Mouse (Mus musculus) lung, postnatal 4 days (tissue): ENCODE measurements around the gene Cfap126.

Source experiments
- DNase-seq, 2 experiments: peaks; one replicate each; pipeline ENCODE4 v3.0.0; 2021

The Cfap126 gene

DNA sequence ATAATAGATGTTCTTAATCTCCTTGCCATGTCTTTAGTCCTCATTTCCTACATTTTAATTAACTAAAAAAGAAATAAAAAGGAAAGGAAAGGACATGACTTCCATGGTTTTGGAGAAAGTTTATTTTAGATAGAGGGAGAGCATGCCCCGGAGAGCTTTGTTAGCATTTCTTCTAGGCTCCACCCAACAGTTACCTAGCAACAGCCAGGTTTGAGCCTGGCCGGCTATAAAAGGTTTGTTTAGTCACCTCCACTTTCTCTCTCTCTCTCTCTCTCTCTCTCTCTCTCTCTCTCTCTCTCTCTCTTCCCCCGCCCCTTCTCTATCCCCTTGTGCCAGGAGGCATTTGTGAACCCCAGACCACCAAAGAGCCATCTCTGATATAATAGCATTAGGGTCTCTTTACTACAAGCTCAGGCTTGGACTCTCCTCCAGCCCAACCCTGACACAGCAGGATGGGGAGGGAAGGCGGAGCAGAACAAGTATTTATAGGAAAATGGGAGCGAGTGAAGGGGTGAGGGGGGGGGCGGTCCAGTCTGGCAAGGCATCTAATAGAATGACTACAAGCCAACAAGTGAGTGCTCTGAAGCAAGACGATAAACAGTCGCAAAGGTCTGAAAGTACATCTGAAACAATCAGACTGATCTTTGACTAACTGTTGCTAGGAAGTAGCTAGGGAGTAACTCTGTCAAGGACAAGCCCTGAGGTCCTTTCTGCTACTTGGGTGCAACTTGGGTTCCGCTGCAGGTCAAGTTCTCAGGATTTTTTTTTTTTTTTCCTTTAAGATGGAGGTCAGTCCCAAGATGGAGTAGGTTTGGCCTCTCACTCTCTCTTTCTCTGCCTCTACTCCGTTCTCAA is 17.4 kb upstream of the Cfap126 start:
- no peak for DNase-seq

DNA sequence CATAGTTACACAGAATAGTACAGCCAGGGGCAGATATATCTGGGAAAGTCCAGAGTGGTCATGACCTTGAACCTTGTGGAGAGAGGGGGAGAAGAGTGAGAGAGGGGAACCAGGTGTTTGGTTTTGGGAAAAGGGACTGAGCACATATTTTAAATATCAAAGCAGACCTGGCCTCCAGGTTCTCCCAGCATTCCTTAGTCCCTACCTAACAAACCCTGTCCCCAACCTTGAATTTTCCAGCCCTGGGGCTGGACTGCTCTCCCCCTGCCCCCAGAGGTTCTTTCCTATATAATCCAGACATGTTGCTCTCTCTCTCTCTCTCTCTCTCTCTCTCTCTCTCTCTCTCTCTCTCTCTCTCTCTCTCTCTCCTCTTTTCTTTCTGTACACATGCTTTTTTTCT is 16.6 kb upstream of the Cfap126 start:
- no peak for DNase-seq

DNA sequence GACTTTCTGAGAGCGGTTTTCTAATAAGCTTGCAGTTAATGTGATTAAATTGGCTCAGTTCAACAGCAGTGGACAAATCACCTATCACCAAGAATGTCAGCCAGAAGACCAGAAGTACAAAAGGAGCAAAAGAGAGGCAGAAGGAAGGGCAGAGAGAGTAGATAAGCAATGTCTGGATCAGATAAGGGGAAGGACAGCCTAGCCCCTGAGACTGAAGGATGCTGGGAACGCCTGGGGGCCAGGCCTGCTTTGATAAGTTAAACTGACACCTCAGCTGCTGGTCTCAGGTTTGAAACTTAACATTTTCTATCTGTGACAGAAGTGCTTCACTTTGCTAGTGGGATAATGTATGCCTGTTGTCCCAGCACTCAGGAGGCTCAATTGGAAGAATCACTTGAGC is 16.1 kb upstream of the Cfap126 start:
- no peak for DNase-seq

DNA sequence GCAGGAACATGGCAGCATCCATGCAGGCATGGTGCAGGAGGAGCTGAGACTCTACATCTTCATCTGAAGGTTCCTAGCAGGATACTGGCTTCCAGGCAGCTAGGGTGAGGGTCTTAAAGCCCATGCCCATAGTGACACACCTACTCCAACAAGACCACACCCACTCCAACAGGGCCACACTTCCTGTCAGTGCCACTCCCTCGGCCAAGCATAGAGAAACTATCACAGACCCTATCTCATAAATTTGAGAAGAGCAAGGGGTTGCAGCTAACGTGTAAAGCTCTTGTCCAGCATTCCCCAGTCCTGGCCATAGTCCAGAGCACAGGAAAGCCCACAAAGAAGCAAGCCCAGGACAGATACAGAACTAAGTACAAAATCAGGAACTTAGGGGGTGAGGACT is 12.7 kb upstream of the Cfap126 start:
- DNase-seq, result no peak

DNA sequence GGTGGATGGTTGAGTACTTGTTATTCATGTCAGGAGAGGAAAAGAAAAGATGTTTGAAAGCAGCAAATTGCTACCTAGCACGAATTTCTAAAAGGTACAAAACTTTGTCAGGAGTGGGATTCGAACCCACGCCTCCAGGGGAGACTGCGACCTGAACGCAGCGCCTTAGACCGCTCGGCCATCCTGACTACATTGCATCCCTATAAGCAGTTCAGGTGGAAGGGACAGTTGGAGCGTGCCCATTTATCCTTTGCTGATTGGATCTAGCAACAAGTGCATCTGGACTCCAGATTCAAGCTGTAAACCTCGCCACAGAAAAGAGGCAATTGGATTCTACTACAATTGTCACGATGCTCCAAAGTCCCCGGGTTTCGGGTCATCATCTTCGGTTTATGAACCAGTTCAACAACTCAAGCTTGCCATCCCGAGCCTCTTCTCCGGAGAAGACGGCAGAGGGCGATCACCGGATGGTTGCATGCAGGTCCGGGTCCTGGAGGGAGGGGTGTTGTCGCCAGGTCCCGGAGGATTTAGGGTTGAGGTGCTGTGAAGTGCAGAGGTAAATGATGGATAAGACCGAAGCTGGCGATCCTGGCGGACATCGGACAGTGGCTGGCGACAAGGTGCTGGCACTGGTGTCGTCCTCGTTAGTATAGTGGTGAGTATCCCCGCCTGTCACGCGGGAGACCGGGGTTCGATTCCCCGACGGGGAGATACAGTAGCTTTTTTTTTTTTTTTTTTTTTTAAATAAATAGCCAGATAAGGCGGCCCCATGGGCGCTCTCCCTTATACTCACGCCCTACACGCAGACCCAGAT is 11.8 kb upstream of the Cfap126 start:
- DNase-seq, result peak; percentile 85 to 88

DNA sequence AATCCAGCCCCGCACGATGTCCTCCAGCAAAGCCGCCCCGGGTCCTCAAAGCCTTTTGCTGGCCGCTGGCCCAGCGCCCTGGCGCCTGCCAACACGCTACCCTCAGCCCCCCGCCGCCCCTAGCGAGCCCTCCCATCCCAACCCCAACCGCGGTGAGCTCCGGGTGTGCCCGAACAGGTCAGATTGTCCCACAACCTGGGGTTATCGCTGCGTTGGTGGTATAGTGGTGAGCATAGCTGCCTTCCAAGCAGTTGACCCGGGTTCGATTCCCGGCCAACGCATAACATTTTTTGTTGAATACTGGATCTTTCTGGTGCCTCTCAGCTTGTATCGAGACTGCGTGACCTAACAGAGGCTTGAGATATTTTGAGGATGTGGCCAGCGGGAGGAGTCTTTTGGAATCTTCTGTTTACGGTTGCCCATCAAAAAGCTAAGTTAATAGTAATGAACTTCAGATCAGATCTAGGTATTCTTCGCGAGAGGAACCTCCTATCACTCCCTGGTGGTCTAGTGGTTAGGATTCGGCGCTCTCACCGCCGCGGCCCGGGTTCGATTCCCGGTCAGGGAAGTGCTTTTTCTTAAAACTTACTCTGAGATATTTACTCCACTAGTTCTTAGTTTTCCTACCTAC is 11.1 kb upstream of the Cfap126 start:
- DNase-seq, result peak; percentile 78 to 86

DNA sequence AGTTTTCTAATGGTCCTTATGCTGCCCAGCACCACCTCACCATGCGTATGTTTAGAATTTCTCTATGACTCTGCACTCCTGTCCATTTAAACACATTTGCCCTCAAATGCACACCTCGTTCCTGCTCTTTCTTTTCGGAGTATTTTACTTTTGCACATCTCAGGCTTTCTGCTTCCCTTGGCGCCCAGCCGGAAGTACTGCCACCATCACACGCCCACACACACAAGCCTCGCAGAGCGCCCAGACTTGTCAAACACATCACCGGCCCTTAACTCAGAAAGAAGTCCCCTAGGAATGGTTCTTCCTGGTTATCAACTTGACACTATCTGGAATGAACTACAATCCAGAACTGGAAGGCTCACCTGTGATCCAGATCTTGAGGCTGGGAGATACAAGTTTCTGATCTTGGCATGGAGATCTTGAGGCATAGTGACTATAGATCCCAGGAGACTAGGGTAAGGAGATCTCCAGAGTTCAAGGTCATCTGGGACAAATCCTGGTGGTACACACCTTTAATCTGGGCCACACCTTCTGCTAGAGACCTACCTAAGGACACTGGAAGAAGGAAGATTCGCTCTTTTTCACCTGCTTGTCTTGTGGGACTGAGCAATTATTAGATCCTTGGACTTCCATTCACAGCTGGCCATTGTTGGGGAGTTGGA is 10.4 kb upstream of the Cfap126 start:
- DNase-seq, result no peak

DNA sequence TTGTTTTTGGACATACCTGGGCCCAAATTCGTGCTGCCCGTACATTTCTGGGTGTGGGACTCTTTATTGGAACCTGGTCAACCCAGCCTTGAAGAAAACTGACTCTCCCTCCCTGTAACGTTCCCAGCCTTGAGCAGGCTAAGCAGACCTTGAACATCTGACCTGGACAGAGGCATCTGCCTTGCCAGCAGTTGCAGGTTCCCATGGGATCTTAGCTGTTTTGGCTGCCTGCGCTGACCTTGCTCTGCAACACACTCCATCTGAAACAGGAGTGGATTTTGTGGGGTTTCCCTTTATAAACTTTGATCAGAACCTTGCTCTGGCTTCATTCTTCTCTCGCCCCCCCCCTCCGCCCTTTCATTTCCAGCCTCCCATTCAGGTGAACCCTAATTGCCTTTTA is 8.5 kb upstream of the Cfap126 start:
- no peak for DNase-seq

DNA sequence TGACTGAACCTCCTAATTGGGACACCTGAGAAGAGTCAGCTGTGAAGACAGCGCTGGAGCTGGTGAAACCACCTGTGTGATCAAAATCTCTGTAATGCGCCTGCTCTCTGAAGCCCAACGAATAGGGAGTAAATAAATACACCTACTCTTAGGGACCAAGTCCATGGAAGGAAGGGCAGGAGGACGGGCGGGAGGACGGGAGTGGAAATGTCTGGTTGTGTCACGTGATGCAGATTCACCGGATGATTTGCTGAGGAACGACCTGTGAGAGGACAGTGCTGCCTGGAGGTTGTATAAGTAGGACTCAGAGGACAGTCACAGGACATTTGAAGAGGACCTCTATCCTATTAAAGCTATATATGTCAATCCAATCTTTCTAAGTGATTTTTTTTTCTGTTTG is 4.1 kb upstream of the Cfap126 start:
- DNase-seq, result no peak

DNA sequence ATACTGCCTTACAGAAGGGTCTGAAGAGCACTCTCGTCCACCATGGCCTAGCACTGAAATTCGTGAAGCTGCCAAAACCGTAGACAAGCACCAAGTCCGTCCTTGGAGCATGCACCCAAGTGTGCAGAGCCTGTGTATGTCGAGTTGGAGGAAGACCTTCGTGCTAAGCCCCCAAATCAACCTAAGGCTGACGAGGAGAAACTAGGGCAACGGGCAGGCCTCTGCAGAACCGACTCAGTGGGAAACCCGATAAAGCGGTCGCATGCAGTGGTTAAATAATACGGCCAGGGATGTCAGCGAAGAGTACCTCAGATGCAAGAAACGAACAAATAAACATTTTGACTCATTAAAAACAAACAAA is 3.1 kb upstream of the Cfap126 start:
- no peak for DNase-seq

DNA sequence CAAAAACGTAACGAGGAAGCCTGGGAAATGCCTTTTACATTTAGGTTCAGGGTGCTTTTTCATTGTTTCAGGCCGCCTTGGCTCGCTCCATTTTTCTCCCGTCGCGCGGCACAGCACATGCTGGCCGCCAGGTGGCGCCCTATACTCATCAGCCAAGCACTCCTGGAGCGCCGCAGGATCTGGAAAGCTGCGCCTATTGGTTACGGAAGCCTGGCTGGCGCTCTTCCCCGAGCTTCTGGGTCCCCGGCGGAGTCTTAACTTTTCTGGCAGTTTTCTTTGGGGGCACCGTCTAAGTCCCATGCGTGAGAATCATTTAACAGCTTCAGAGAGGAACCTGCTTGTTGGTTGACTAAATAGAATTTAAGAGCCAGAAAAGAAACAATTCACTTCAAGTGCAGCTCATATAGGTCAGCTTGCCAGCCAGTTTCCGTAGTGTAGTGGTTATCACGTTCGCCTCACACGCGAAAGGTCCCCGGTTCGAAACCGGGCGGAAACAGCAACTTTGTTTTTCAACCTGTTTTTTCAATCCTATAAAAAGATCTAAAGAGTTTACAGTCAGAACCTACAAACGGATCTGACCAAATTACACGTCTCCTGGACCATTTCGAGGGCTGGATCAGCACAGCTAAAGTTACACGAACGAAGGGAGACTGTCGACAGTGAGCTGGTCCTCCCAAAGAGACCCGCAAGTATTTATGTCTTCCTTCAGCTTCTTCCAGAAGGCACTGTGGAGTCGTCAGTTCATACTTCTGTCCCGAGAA is 2.5 kb upstream of the Cfap126 start:
- peak; percentile 94 for DNase-seq

DNA sequence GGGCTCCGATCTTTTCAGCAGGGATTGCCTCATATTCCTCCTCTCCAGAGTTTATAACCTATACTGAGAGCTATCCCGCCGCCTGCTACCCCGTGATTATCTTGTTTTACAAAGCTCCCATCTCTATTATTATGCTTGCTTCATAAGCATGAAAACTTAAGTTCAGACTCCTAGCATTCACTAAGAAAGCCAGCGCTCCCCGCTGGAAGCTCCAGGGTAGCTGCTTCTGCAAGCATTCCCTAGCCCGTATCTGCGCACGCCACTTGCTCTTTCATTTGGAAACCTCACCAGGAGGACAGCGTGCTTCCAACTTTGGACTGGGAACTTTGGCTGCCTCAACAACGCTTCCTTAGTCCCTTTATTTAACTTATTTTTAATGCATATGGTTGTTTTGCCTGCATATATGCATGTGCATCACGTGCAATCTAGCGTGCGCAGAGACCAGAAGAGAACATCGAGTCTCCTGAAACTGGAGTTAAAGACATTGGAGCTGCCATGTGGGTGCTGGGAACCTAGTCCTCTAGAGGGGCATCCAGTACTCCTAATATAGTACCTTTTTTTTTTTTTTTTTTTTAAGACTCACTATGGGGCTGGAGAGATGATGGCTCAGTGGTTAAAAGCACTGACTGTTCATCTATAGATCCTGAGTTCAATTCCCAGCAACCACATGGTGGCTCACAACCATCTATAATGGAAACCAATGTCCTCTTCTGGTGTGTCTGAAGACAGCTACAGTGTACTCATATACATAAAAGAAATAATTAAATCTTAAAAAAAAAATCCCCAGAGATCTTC is 1.7 kb upstream of the Cfap126 start:
- peak; percentile 61 to 65 for DNase-seq

DNA sequence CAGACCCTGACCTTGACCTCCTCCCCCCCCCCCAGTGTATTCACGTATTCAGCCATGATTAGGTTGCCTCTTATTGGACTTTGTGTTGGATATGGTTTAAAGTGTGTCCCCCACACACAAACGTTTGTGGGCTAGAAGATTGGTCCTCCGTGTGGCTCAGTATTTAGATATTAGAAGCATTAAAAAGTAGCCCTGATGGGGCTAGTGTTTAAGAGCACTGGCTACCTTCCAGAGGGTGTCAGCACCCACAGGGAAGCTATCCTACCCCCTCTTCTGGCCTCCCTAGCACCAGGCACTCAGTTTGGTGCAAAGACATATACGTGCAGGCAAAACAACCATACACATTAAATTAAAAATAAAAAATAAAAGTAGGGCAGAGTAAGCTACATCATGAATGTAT is 732 bp upstream of the Cfap126 start:
- DNase-seq, result no peak

DNA sequence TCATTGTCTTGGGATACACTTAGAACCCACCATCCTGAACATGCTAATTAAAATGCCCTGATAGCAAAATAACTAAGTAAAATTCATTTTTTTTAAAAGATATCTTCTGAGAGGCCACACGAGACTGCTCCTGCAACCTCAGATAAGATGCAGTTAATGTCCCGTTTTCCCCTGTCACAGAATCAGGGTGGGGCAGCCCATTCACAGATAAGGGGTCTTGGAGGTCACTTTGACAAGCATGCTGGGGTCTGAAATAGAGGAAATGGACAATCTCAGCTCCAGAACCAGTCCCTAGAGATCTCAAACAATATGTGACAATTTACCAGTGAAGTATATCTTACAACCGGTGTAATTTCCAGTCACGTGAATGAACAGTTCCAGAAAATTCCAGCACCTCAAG is 2.6 kb downstream of the Cfap126 start:
- no peak for DNase-seq

DNA sequence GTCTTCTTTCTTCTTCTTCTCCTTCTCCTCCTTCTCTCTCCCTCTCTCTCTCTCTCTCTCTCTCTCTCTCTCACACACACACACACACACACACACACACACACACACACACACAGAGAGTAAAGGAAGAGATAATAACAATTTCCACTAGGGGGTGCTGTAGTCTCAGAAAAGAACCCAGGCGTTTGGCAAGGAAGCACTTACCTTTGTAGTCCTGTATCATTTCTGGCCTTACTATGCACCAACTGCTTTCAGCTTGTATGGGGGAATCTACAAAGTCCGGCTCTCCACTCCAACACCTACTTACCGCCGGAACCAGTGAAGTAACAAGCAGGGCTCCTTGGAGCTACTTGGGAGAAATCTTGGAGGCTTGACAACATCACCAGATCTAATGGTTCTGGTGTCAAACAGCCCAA is 4.6 kb downstream of the Cfap126 start:
- DNase-seq, result peak; percentile 53 to 69

DNA sequence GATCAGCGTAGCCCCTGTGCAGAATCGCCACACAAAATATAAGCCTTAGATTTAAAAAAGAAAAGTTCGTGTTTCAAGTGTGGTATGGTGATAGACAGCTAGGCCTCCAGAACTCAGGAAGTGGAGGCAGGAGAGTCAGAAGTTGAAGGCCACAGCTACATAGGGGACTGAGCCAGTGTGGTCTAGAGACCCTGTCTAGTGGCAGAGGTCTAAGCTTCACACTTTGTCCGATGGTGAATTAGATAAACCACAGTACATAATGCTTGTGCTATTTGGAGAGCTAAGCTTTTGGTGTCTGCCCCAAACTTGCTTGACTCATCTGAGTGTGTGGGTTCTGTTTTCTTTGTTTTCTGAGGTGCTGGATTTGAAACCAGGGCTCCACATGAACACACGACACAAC is 5.3 kb downstream of the Cfap126 start:
- no peak for DNase-seq

DNA sequence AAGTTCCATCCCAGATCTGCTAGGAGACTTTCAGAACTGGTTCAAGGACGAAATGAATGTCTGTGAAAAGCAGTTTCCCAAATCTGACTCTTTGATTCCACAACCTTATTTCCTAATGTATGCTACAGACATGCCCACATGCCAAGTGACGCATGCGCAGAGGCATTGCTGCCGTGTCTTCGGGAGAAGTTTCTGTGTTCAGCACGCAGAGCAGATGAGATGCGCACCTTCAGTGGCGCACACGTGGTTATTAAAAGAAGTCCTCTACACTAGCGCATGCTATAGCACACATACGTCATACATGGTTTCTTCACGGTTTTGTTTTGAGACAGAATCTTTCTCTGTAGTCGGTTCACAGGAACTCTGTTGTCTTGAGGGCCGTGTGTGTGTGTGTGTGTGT is 5.7 kb downstream of the Cfap126 start:
- no peak for DNase-seq

DNA sequence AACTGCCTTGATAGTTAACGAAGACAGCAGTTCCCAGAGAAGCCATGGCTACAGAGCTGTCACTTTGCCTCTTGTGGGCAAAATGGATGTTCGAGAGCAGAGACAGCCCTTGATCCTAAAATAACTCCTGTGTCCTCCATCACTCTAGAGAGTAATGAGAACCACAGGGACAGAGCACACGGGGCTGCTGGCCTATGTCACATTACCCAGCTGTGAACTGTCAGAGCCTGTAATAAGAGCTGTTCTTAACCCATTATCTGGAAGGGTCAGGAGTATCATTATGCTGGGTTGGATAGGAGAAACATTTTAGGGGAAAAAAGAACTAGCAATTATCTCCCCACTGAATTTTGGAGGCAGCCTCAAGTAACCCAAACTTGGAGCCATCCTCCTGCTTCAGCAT is 7.2 kb downstream of the Cfap126 start:
- DNase-seq, result no peak

DNA sequence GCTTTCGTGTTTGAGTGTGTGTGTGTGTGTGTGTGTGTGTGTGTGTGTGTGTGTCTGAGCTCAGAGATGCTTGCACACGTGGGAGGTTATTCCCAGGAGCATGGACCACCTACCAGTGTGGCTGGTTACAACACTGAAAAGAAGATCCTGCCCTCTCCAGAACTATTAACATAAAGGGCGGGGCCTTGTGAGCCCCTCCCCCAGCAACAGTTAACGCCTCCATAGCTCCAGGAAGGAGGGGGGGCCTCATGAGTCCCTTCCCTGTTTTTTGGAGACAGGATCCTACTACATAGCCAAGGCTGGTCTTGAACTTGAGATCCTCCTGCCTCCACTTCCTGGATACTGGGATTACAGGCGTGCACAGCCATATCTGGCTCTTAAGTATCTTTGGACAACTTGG is 8.1 kb downstream of the Cfap126 start:
- no peak for DNase-seq

DNA sequence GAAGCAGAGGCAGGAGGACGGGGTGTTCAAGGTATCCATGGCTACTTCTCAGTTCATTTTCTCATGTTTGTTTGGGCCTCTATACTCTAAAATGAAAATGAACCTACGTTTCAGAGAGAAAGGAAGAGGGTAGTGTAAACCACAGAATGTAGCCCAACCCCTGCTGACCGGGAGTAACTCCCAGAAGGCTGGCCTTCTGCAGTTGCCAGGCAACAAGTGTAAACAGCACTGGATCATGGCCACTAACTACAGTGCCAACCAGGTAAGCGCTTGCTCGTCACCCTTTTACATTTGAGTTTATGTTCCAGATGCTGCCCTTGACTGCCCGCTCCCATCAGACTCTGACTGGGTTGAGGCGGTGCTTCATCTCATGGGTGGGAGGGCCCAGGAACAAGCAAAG is 9.2 kb downstream of the Cfap126 start:
- peak; percentile 32 to 37 for DNase-seq

DNA sequence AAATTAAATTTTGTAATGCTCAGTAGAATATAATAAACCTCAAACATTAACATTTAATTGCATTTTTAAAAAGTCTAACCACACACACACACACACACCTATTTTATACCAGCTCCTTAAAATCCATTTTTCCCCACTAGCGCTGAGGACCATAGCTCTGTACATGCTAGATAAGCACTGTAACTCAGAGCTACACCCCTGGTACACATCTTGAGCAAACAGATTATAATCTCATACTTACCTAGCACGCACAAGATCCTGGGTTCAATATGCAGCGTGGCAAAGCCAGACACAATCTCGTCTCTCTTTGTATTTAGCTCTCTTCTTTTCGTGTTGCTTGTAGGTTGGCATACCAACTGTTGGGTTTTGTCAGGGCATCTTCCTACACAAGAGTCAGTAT is 10.7 kb downstream of the Cfap126 start:
- DNase-seq, result no peak

DNA sequence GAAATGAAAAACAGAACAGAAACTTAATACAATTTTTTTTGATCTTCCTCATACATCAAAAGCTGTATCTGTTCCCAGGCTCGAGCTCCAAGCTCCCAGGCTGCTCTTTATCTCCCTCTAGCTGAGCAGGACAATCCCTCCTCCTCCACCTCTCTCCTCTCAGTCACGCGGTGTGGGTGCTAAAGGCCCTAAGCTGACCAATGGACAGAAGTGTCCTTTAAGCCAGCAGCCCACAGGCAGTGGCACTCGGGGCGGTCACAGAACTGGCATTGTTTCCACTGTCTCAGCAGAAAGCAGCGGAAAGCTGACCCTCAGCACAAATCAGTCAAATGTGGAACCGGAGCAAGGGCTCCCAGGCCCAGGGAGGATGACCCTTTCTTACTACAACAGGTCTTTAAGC is 15.5 kb downstream of the Cfap126 start:
- no peak for DNase-seq
